Mouse (Mus musculus): ENCODE data around the gene Bst1. TPM values are rescaled to one million over a fixed set of nuclear protein-coding genes. Genes with fewer than 3 reads are reported as not detected.
A peak's percentile ranks its signal among the peaks of the same experiment; 100 is the strongest.

Bst1 gene
- total and polyA plus RNA-seq, 2 experiments from 2014 or later, result 0.15 to 1.2 TPM

DNA sequence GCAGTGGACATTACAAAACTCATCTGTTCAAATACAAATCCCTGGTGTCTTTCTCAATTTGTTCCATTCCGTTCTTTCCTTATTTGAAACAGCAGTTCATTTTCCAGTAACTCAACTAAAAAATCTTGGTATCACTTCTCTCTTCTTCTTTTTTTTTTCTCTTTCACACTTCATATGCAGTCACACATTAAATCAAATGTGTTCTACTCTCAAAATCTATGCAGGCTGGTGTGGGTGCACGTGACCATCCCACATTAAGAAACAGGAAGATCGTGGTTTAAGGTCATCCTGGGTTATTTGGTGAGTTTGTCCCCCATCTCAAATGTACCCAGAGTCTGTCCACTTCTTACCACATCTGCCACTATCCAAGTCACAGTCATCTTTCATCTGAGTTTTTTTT, 63.3 kb downstream of the Bst1 start:
- Histone ChIP-seq H3K27ac (ENCODE audit: low read depth) (no peak overlapping the region), H3K36me3 (replicated peaks; ENCODE audit: control insufficient read depth, insufficient read depth, low read length) (no peaks in the 10 kb centered on the region), H3K9ac (replicated peaks; ENCODE audit: low read depth, low read length) (no peak overlapping the region), H3K4me2 (ENCODE audit: low read depth, low read length) (no peak overlapping the region), H3K9me3 (replicated peaks; ENCODE audit: control insufficient read depth, low read length) (no peaks in the 10 kb centered on the region), H3K4me3 (ENCODE audit: low read depth, low read length) (no peak overlapping the region), H3K27me3 (ENCODE audit: control insufficient read depth, insufficient read depth, low read length) (no peaks in the 10 kb centered on the region), H3K4me1 (ENCODE audit: control insufficient read depth, insufficient read depth) (no peaks in the 10 kb centered on the region)
- 80% methylated on average over 3 of the region's 3 CpGs for WGBS
- DNase-seq (ENCODE audit: low spot score), result no peak
- TF ChIP-seq EP300 (IDR thresholded peaks at IDR 0.05; ENCODE audit: low read depth), result no peak
- TF ChIP-seq CTCF (IDR thresholded peaks at IDR 0.05; ENCODE audit: low read depth), result no peak
- ATAC-seq (ENCODE audit: insufficient read depth, low read depth), result no peak

- DNase-seq (ENCODE audit: low spot score) (no peak), ATAC-seq (ENCODE audit: insufficient read depth, low read depth) (no peak)
- 29% methylated on average over 3 of the region's 3 CpGs for WGBS
Observed at GRCm38 (mm10) chr5:43885060-43885820, 66.6 kb downstream of the Bst1 start.

DNA sequence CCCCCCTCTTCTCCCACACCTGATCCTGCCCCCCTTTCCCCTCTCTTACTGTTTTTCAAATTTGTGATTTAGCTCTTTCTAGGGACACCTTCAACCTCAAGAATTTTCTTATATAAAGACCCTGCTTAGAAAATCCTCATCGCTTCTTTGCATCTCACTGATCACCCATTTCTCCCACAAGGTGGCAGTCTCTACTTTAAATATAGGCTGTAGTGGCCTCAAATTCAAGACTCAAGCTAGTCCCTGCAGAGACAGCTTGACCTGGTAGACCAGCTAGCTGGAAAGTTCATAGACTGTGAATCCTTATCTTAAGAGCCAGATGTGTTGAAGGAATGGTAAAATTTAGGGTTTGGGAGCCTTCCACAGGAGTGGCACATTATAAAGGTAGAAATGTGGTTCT, 73.7 kb downstream of the Bst1 start:
- Histone ChIP-seq H3K4me2 (ENCODE audit: low read depth, low read length) (no peak overlapping the region), H3K36me3 (replicated peaks; ENCODE audit: control insufficient read depth, insufficient read depth, low read length) (no peaks in the 10 kb centered on the region), H3K9ac (replicated peaks; ENCODE audit: low read depth, low read length) (no peak overlapping the region), H3K27me3 (ENCODE audit: control insufficient read depth, insufficient read depth, low read length) (no peaks in the 10 kb centered on the region), H3K4me3 (ENCODE audit: low read depth, low read length) (no peak overlapping the region), H3K27ac (ENCODE audit: low read depth) (no peak overlapping the region), H3K4me1 (ENCODE audit: control insufficient read depth, insufficient read depth) (no peaks in the 10 kb centered on the region), H3K9me3 (replicated peaks; ENCODE audit: control insufficient read depth, low read length) (no peaks in the 10 kb centered on the region)
- TF ChIP-seq EP300 (IDR thresholded peaks at IDR 0.05; ENCODE audit: low read depth) (no peak), CTCF (IDR thresholded peaks at IDR 0.05; ENCODE audit: low read depth) (peak; percentile 59)
- WGBS, result 34% methylated on average over 1 of the region's 1 CpGs
- DNase-seq (ENCODE audit: low spot score) (peak; percentile 61), ATAC-seq (ENCODE audit: insufficient read depth, low read depth) (no peak)

More at GRCm38 (mm10) chr5:43885060-43885820, 66.6 kb downstream of the Bst1 start:
- Histone ChIP-seq H3K27me3 (ENCODE audit: control insufficient read depth, insufficient read depth, low read length) (no peaks in the 10 kb centered on the region), H3K4me1 (ENCODE audit: control insufficient read depth, insufficient read depth) (no peaks in the 10 kb centered on the region), H3K9ac (replicated peaks; ENCODE audit: low read depth, low read length) (no peak overlapping the region), H3K27ac (ENCODE audit: low read depth) (no peak overlapping the region), H3K9me3 (replicated peaks; ENCODE audit: control insufficient read depth, low read length) (no peaks in the 10 kb centered on the region), H3K4me3 (ENCODE audit: low read depth, low read length) (no peak overlapping the region), H3K4me2 (ENCODE audit: low read depth, low read length) (no peak overlapping the region), H3K36me3 (replicated peaks; ENCODE audit: control insufficient read depth, insufficient read depth, low read length) (no peaks in the 10 kb centered on the region)
- no peak for TF ChIP-seq CTCF (IDR thresholded peaks at IDR 0.05; ENCODE audit: low read depth)
- TF ChIP-seq EP300 (IDR thresholded peaks at IDR 0.05; ENCODE audit: low read depth), result no peak

Other genes with a start within 250 kb of the Bst1 start
- 3.1 and 4.0 TPM in 2 replicates for gene Cc2d2a, start 156.5 kb upstream of the Bst1 start, total RNA-seq (2014; rRNA removed; ENCODE audit: low replicate concordance)
- 6.4 and 6.6 TPM in 2 replicates for gene Cc2d2a, start 156.5 kb upstream of the Bst1 start, polyA plus RNA-seq (2015; fragmentation: Nextera tagmentation; extraction: Ambion mirVana)
- gene Fbxl5, start 2.8 kb downstream of the Bst1 start, total RNA-seq (2014; rRNA removed; ENCODE audit: low replicate concordance), result 48.9 and 56.0 TPM in 2 replicates
- 40.3 and 41.9 TPM in 2 replicates for gene Fbxl5, start 2.8 kb downstream of the Bst1 start, polyA plus RNA-seq (2015; fragmentation: Nextera tagmentation; extraction: Ambion mirVana)
- gene Cd38, start 49.7 kb downstream of the Bst1 start, total RNA-seq (2014; rRNA removed; ENCODE audit: low replicate concordance), result 17.2 and 19.6 TPM in 2 replicates
- gene Cd38, start 49.7 kb downstream of the Bst1 start, polyA plus RNA-seq (2015; fragmentation: Nextera tagmentation; extraction: Ambion mirVana), result 12.9 and 13.1 TPM in 2 replicates
- not detected in 2 replicates for gene Gm7879, start 94.3 kb downstream of the Bst1 start, total RNA-seq (2014; rRNA removed; ENCODE audit: low replicate concordance)
- not detected in 2 replicates for gene Gm7879, start 94.3 kb downstream of the Bst1 start, polyA plus RNA-seq (2015; fragmentation: Nextera tagmentation; extraction: Ambion mirVana)
- 3.5 and 7.3 TPM in 2 replicates for gene Fgfbp1, start 162.9 kb downstream of the Bst1 start, total RNA-seq (2014; rRNA removed; ENCODE audit: low replicate concordance)
- 0.87 and 1.3 TPM in 2 replicates for gene Fgfbp1, start 162.9 kb downstream of the Bst1 start, polyA plus RNA-seq (2015; fragmentation: Nextera tagmentation; extraction: Ambion mirVana)